Mouse (Mus musculus): Measurements from ENCODE around the gene Fam129b. TPM values are rescaled to one million over a fixed set of nuclear protein-coding genes. Genes with fewer than 3 reads are reported as not detected.

The Fam129b gene
- total RNA-seq, 1 experiment = 90.0 TPM

- Histone ChIP-seq H3K9me3 (ENCODE audit: control insufficient read depth, insufficient read depth, low read depth, low read length) (no peaks in the 10 kb centered on the region), H3K27ac (ENCODE audit: insufficient read depth, low read depth, low read length, poor library complexity, severe bottlenecking) (no peak overlapping the region), H3K4me3 (ENCODE audit: insufficient read depth in 1 of 2, low read depth in 1 of 2, low read length in 2 of 2, poor library complexity in 1 of 2, severe bottlenecking in 1 of 2) (no peak overlapping the region), H3K9ac (ENCODE audit: insufficient read depth, low read depth, low read length, poor library complexity, severe bottlenecking) (no peak overlapping the region), H3K4me1 (ENCODE audit: control insufficient read depth in 2 of 2, insufficient read depth in 2 of 2, low read length in 2 of 2, poor library complexity in 1 of 2) (peaks cover 24 to 58% of the 10 kb centered on the region in 2 experiments), H3K36me3 (ENCODE audit: control insufficient read depth, insufficient read depth, low read length, poor library complexity, severe bottlenecking) (no peaks in the 10 kb centered on the region)
- no peak for TF ChIP-seq CHD2 (IDR thresholded peaks at IDR 0.05; ENCODE audit: low read depth, low read length)
- in situ Hi-C loops (cut with MboI; ENCODE audit: low sequenced_read_pairs in 2 of 2, unreplicated experiment in 2 of 2) = no loop called here
- no peak for DNase-seq (ENCODE audit: low read depth, low spot score)
These were observed 3.7 kb downstream of the Fam129b start for GRCm38 (mm10) chr2:32879593-32879992.

- H3K9ac ChIP-seq (ENCODE audit: insufficient read depth, low read depth, low read length, poor library complexity, severe bottlenecking) = 0 out of 2 replicates have a peak overlapping the region, but pooled peaks have one; percentile 6
- in situ Hi-C loops (cut with MboI; ENCODE audit: low sequenced_read_pairs in 2 of 2, unreplicated experiment in 2 of 2) = no loop called here
- no peaks in the 10 kb centered on the region for H3K9me3 ChIP-seq (ENCODE audit: control insufficient read depth, insufficient read depth, low read depth, low read length)
- H3K36me3 ChIP-seq (ENCODE audit: control insufficient read depth, insufficient read depth, low read length, poor library complexity, severe bottlenecking) = no peaks in the 10 kb centered on the region
- no peak for DNase-seq (ENCODE audit: low read depth, low spot score)
- H3K4me3 ChIP-seq (ENCODE audit: insufficient read depth in 1 of 2, low read depth in 1 of 2, low read length in 2 of 2, poor library complexity in 1 of 2, severe bottlenecking in 1 of 2) = no peak overlapping the region
- peaks cover 24 to 58% of the 10 kb centered on the region in 2 experiments for H3K4me1 ChIP-seq (ENCODE audit: control insufficient read depth in 2 of 2, insufficient read depth in 2 of 2, low read length in 2 of 2, poor library complexity in 1 of 2)
- H3K27ac ChIP-seq (ENCODE audit: insufficient read depth, low read depth, low read length, poor library complexity, severe bottlenecking) = no peak overlapping the region
- no peak for TF ChIP-seq ZNF384 (IDR thresholded peaks at IDR 0.05; ENCODE audit: low read depth, low read length)
- TF ChIP-seq HCFC1 (IDR thresholded peaks at IDR 0.05; ENCODE audit: borderline replicate concordance, insufficient read depth, low read length) = no peak
- TF ChIP-seq ZC3H11A (IDR thresholded peaks at IDR 0.05; ENCODE audit: borderline replicate concordance, low read depth, low read length) = no peak
- no peak for TF ChIP-seq MAFK (IDR thresholded peaks at IDR 0.05; ENCODE audit: insufficient read depth, low read depth, low read length)
- TF ChIP-seq CHD2 (IDR thresholded peaks at IDR 0.05; ENCODE audit: low read depth, low read length) = no peak
These were observed 5.1 kb downstream of the Fam129b start for GRCm38 (mm10) chr2:32881054-32881453.

- TF ChIP-seq CHD2 (IDR thresholded peaks at IDR 0.05; ENCODE audit: low read depth, low read length) = no peak
- TF ChIP-seq ZC3H11A (IDR thresholded peaks at IDR 0.05; ENCODE audit: borderline replicate concordance, low read depth, low read length) = no peak
- no peak for TF ChIP-seq HCFC1 (IDR thresholded peaks at IDR 0.05; ENCODE audit: borderline replicate concordance, insufficient read depth, low read length)
- no peak for TF ChIP-seq MAFK (IDR thresholded peaks at IDR 0.05; ENCODE audit: insufficient read depth, low read depth, low read length)
- no peak for TF ChIP-seq ZNF384 (IDR thresholded peaks at IDR 0.05; ENCODE audit: low read depth, low read length)
- DNase-seq (ENCODE audit: low read depth, low spot score) = no peak
- H3K36me3 ChIP-seq (ENCODE audit: control insufficient read depth, insufficient read depth, low read length, poor library complexity, severe bottlenecking) = no peaks in the 10 kb centered on the region
- in situ Hi-C loops (cut with MboI; ENCODE audit: low sequenced_read_pairs in 2 of 2, unreplicated experiment in 2 of 2) = no loop called here
- peaks cover 24 to 58% of the 10 kb centered on the region in 2 experiments for H3K4me1 ChIP-seq (ENCODE audit: control insufficient read depth in 2 of 2, insufficient read depth in 2 of 2, low read length in 2 of 2, poor library complexity in 1 of 2)
- no peak overlapping the region for H3K4me3 ChIP-seq (ENCODE audit: insufficient read depth in 1 of 2, low read depth in 1 of 2, low read length in 2 of 2, poor library complexity in 1 of 2, severe bottlenecking in 1 of 2)
- no peaks in the 10 kb centered on the region for H3K9me3 ChIP-seq (ENCODE audit: control insufficient read depth, insufficient read depth, low read depth, low read length)
- H3K9ac ChIP-seq (ENCODE audit: insufficient read depth, low read depth, low read length, poor library complexity, severe bottlenecking) = peak overlapping the region; percentile 6; the same call in 1 of the 2 replicates
- H3K27ac ChIP-seq (ENCODE audit: insufficient read depth, low read depth, low read length, poor library complexity, severe bottlenecking) = no peak overlapping the region
These were observed 5.8 kb downstream of the Fam129b start for GRCm38 (mm10) chr2:32881723-32882122.

- in situ Hi-C loops (cut with MboI; ENCODE audit: low sequenced_read_pairs in 2 of 2, unreplicated experiment in 2 of 2) = no loop called here
- no peaks in the 10 kb centered on the region for H3K9me3 ChIP-seq (ENCODE audit: control insufficient read depth, insufficient read depth, low read depth, low read length)
- H3K4me1 ChIP-seq (ENCODE audit: control insufficient read depth in 2 of 2, insufficient read depth in 2 of 2, low read length in 2 of 2, poor library complexity in 1 of 2) = peaks cover 21 to 57% of the 10 kb centered on the region in 2 experiments
- no peak overlapping the region for H3K4me3 ChIP-seq (ENCODE audit: insufficient read depth in 1 of 2, low read depth in 1 of 2, low read length in 2 of 2, poor library complexity in 1 of 2, severe bottlenecking in 1 of 2)
- H3K36me3 ChIP-seq (ENCODE audit: control insufficient read depth, insufficient read depth, low read length, poor library complexity, severe bottlenecking) = no peaks in the 10 kb centered on the region
- no peak overlapping the region for H3K9ac ChIP-seq (ENCODE audit: insufficient read depth, low read depth, low read length, poor library complexity, severe bottlenecking)
- no peak overlapping the region; the same call in 1 of the 2 replicates for H3K27ac ChIP-seq (ENCODE audit: insufficient read depth, low read depth, low read length, poor library complexity, severe bottlenecking)
- TF ChIP-seq ZNF384 (IDR thresholded peaks at IDR 0.05; ENCODE audit: low read depth, low read length) (no peak), CHD2 (IDR thresholded peaks at IDR 0.05; ENCODE audit: low read depth, low read length) (no peak), MAFK (IDR thresholded peaks at IDR 0.05; ENCODE audit: insufficient read depth, low read depth, low read length) (no peak), HCFC1 (IDR thresholded peaks at IDR 0.05; ENCODE audit: borderline replicate concordance, insufficient read depth, low read length) (no peak), ZC3H11A (IDR thresholded peaks at IDR 0.05; ENCODE audit: borderline replicate concordance, low read depth, low read length) (no peak)
- no peak for DNase-seq (ENCODE audit: low read depth, low spot score)
These were observed 6.5 kb downstream of the Fam129b start for GRCm38 (mm10) chr2:32882283-32883043.
